Mouse (Mus musculus) lung, embryonic 16.5 days (tissue): ENCODE measurements around the gene Rbbp8nl. TPM values are rescaled to one million over a fixed set of nuclear protein-coding genes. Genes with fewer than 3 reads are reported as not detected.
A peak's percentile ranks its signal among the peaks of the same experiment; 100 is the strongest.

Experiments used
- ATAC-seq: fragments of 200-750 bp; cut with Nextera tagmentation; 2 replicates; pipeline ENCODE4 v1.8.0; 2017; ENCODE audit warnings: low read depth, mild to moderate bottlenecking, moderate library complexity
- H3K27ac ChIP-seq: fragments of 300-500 bp; sonication (generic); 2 replicates; pipeline ENCODE4 v1.5.1; 2014; ENCODE audit warnings: mild to moderate bottlenecking, control low read depth, low read length
- H3K27me3 ChIP-seq: fragments of 300-500 bp; sonication (generic); 2 replicates; pipeline ENCODE4 v1.6.1; 2014; ENCODE audit warnings: low read depth, low read length, mixed read lengths; ENCODE audit not compliant: control insufficient read depth, insufficient read depth
- H3K36me3 ChIP-seq: fragments of 300-500 bp; sonication (generic); 2 replicates; pipeline ENCODE4 v1.6.1; 2014; ENCODE audit warnings: low read length; ENCODE audit not compliant: control insufficient read depth, insufficient read depth
- H3K4me1 ChIP-seq: fragments of 300-500 bp; sonication (generic); replicated peaks from 2 replicates; pipeline ENCODE4 v1.6.1; 2014; ENCODE audit warnings: low read length, mixed read lengths; ENCODE audit not compliant: control insufficient read depth, insufficient read depth
- H3K4me2 ChIP-seq: fragments of 300-500 bp; sonication (generic); 2 replicates; pipeline ENCODE4 v1.6.1; 2014; ENCODE audit warnings: low read depth, low read length, control low read depth
- H3K4me3 ChIP-seq: fragments of 300-500 bp; sonication (generic); 2 replicates; pipeline ENCODE4 v1.5.1; 2014; ENCODE audit warnings: mild to moderate bottlenecking, low read length, control low read depth
- H3K9ac ChIP-seq: fragments of 300-500 bp; sonication (generic); 2 replicates; pipeline ENCODE4 v1.6.1; 2014; ENCODE audit warnings: low read length, control low read depth
- H3K9me3 ChIP-seq: fragments of 300-500 bp; sonication (generic); 2 replicates; pipeline ENCODE4 v1.6.1; 2016; ENCODE audit warnings: low read length; ENCODE audit not compliant: control insufficient read depth
- WGBS: fragments of 180-500 bp; shearing (Covaris S2); extraction: QIAGEN DNeasy Blood & Tissue Kit; methylation state at CpG from one replicate; pipeline ENCODE4 v1.1.7; 2014; 5-methylcytosine and 5-hydroxymethylcytosine counted together
- polyA plus RNA-seq: library from polyadenylated mRNA; unstranded; fragments of >200 nt; fragmentation: Nextera tagmentation; extraction: Ambion mirVana; gene quantifications from 2 replicates; pipeline ENCODE4 v1.2.1, GENCODE M21; 2015

Gene Rbbp8nl
- polyA plus RNA-seq, 1 experiment from 2014 or later, result 2.8 TPM

DNA sequence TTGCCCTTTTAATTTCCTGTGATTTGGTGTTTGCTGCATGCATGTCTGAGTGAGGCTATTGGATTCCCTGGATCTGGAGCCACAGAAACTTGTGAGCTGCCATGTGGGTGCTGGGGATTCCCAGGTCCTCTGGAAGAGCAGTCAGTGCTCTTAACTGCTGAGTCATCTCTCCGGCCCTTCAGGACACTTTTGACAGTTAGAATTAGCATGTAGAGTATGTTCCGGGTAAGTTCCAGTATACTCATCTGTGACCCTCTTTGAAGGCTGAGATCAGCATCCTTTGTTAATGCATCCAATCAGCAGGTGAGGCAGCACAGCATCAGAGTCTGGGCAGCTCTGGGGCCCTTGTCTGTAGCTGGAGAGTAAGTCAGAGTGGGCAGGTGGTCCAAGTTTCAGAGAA is 10.6 kb upstream of the Rbbp8nl start:
- no peaks in the 10 kb centered on the region for H3K27me3 ChIP-seq
- H3K4me3 ChIP-seq, result no peak overlapping the region
- no peak overlapping the region for H3K9ac ChIP-seq
- H3K4me2 ChIP-seq, result no peak overlapping the region
- no peaks in the 10 kb centered on the region for H3K36me3 ChIP-seq
- 0 out of 2 replicates have a peak overlapping the region, but pooled peaks have one; percentile 3 for H3K27ac ChIP-seq
- H3K9me3 ChIP-seq, result no peaks in the 10 kb centered on the region
- no peak for ATAC-seq
- H3K4me1 ChIP-seq, result peaks cover 28% of the 10 kb centered on the region
- WGBS, result 25% methylated on average over 2 of the region's 2 CpGs

DNA sequence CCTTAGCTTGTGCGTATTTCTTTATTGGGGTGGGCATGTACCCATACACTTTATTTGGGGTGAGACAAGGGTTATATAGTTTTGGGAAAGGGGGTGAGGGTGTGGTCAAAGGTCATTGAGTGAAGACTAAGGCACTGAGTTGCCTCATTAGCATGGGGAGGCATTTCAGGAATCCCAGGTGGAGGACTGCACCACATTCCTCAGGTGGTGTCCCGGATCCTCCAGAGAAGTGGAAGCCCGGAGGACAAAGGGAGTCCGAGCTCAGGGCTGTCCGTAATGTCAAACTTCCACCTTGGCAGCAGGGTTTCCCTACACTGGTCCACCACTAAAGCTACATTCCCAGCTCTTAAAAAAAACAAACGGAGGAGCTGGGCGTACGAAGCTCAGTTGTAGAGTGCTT is 3.2 kb upstream of the Rbbp8nl start:
- Histone ChIP-seq H3K9ac (no peak overlapping the region), H3K4me3 (no peak overlapping the region), H3K36me3 (no peaks in the 10 kb centered on the region), H3K27me3 (no peaks in the 10 kb centered on the region), H3K4me2 (no peak overlapping the region), H3K9me3 (no peaks in the 10 kb centered on the region), H3K27ac (peak overlapping the region; percentile 56), H3K4me1 (peaks cover 33% of the 10 kb centered on the region)
- 46% methylated on average over 8 of the region's 8 CpGs for WGBS
- ATAC-seq, result peak; percentile 13; the same call in 1 of the 2 replicates

DNA sequence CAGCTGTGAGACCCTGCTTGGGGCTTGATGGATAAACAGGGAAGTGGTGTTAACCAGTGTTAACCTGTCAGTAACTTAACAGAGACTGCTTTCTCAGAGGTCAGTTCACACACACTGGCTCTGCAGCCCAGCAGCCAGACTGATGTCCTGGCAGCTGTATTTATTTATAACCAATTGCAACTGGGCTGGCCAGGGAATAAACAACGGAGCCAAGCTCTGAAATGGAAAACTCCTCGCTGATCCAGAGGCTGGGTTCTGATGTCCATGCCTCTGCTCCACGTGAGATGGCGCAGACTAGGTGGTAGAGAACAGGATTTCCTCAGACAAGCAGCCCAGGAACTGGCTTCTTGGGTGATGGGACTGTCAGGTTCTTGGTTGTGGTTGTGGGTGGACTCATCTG is 2.3 kb upstream of the Rbbp8nl start:
- Histone ChIP-seq H3K4me2 (no peak overlapping the region), H3K9ac (peak overlapping the region; percentile 2; the same call in 1 of the 2 replicates), H3K27me3 (no peaks in the 10 kb centered on the region), H3K4me3 (no peak overlapping the region), H3K9me3 (no peaks in the 10 kb centered on the region), H3K36me3 (no peaks in the 10 kb centered on the region), H3K4me1 (peaks cover 33% of the 10 kb centered on the region), H3K27ac (peak overlapping the region; percentile 51)
- 43% methylated on average over 4 of the region's 4 CpGs for WGBS
- no peak for ATAC-seq

DNA sequence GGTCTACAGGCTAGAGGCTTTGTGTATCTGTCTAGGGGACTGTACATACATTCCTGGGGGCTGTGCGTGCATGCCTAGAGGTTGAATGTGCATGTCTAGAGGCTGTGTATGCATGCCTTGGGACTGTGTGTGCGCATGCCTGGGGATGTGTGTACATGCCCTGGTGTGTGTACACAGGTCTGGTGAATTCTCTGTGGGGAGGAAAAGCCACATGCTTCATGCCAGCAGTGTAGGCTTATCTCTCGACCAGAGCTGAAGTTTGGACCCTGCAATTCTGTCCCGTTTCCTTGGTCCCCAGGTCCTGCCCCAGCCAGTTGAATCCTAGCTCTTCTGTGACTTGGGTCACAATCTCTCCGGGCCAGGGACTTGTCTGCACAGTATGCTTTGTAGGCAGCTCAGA is 1.9 kb upstream of the Rbbp8nl start:
- ATAC-seq, result no peak
- H3K27me3 ChIP-seq, result no peaks in the 10 kb centered on the region
- no peak overlapping the region for H3K4me3 ChIP-seq
- H3K9ac ChIP-seq, result peak overlapping the region; percentile 2; the same call in 1 of the 2 replicates
- peak overlapping the region; percentile 51 for H3K27ac ChIP-seq
- no peaks in the 10 kb centered on the region for H3K9me3 ChIP-seq
- WGBS, result 49% methylated on average over 5 of the region's 5 CpGs
- H3K4me1 ChIP-seq, result peaks cover 33% of the 10 kb centered on the region
- H3K36me3 ChIP-seq, result no peaks in the 10 kb centered on the region
- H3K4me2 ChIP-seq, result no peak overlapping the region

DNA sequence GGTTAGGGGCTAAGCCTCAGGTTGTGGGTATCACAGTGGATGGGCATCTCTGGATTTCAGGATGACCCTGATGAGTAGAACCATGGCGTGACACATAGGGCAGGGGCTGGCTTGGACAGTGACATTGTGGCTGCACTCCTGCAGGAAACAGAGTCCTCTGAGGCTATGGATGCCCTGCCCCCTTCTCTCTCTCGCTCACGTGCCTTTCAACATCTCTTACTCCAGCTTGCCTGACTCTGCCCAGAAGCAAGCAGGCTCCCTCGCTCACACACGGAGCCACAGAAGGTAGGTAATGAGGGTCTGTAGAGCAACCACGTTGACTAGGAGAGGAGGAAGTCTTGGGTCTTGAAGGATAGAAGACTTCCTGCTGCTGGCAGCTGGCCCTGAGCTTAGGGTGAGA is 824 bp upstream of the Rbbp8nl start:
- Histone ChIP-seq H3K36me3 (no peaks in the 10 kb centered on the region), H3K9me3 (no peaks in the 10 kb centered on the region), H3K4me2 (no peak overlapping the region), H3K27me3 (no peaks in the 10 kb centered on the region), H3K4me1 (peaks cover 33% of the 10 kb centered on the region), H3K27ac (peak overlapping the region; percentile 76), H3K4me3 (no peak overlapping the region), H3K9ac (no peak overlapping the region; the same call in 1 of the 2 replicates)
- WGBS, result 44% methylated on average over 6 of the region's 6 CpGs
- no peak for ATAC-seq

DNA sequence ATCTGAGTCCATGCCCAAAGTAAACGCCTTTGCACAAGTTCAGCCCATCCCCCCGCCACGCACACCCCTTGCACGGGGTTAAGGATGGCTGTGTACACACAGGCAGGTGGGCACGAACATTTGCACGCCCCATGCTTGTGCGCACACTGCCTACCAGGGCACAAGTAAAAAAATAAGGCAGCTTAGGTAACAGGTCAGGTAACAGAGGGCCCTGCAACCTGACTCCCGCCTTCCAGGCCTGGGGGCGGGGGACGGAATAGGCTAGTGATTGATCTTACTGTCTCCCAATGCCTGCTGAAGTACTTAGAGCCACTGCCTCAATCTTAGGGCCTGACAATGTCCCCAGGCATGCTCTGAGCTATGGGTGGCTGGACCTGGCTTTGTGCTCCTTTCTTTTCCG is 713 bp downstream of the Rbbp8nl start:
- no peaks in the 10 kb centered on the region for H3K9me3 ChIP-seq
- 38% methylated on average over 11 of the region's 11 CpGs for WGBS
- H3K36me3 ChIP-seq, result no peaks in the 10 kb centered on the region
- H3K4me3 ChIP-seq, result peak overlapping the region; percentile 32
- ATAC-seq, result peak; percentile 16; the same call in 1 of the 2 replicates
- no peaks in the 10 kb centered on the region for H3K27me3 ChIP-seq
- peak overlapping the region; percentile 49 for H3K9ac ChIP-seq
- H3K4me1 ChIP-seq, result peaks cover 33% of the 10 kb centered on the region
- H3K4me2 ChIP-seq, result peak overlapping the region; percentile 48
- H3K27ac ChIP-seq, result peak overlapping the region; percentile 95

DNA sequence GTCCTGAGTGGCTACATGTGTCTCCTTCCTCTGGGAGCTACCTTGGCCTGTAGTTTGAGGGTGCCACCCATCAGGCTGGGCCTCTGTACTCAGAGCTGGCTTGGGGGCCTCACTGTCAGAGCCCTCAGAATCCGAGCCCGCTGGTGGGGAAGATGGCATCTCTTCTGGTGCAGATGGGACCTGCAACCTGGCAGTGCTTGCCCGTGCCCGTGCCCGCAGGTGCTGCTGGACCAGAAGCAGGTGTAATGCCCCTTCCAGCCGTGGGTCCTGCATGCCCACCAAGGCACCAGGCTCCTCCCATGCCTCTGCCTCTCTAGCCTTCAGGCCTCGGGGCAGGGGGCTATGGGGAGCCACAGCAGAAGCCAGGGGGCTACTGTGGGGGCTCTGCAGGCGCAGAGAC is 10.4 kb downstream of the Rbbp8nl start:
- H3K4me1 ChIP-seq, result peaks cover 18% of the 10 kb centered on the region
- no peak overlapping the region for H3K9ac ChIP-seq
- no peaks in the 10 kb centered on the region for H3K9me3 ChIP-seq
- H3K27ac ChIP-seq, result no peak overlapping the region
- no peak overlapping the region for H3K4me3 ChIP-seq
- 83% methylated on average over 8 of the region's 8 CpGs for WGBS
- no peak overlapping the region for H3K4me2 ChIP-seq
- no peaks in the 10 kb centered on the region for H3K27me3 ChIP-seq
- ATAC-seq, result no peak
- H3K36me3 ChIP-seq, result no peaks in the 10 kb centered on the region

DNA sequence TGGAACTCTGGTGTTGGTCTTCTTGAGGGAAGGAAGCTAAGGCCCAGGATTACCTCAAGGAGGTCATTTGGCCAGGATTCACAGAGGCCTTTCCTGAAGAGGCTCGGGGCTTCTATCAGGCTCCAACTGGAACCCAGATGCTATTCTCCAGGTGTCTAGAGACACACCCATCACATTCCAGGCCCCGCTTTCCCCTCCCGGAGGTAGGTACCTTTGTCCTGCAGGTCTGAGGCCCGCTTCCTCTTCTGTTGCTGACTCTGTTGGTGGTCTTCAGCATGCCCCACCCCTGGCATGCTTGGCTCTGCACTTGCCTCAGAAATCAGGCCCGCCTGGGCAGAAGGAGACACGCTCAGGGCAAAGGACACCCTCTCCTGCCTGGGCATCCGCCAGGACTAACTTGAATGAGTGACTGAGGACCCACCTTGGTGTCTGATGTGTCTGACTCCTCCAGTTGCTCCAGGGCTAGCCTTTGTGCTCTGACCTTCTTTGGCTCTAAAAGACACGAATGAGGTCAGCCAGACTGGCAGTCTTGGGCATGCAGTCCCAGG is 11.8 kb downstream of the Rbbp8nl start:
- Histone ChIP-seq H3K9me3 (no peaks in the 10 kb centered on the region), H3K27me3 (no peaks in the 10 kb centered on the region), H3K4me2 (no peak overlapping the region), H3K4me3 (no peak overlapping the region), H3K36me3 (no peaks in the 10 kb centered on the region), H3K27ac (peak overlapping the region; percentile 82; the same call in 1 of the 2 replicates), H3K9ac (no peak overlapping the region), H3K4me1 (peaks cover 22% of the 10 kb centered on the region)
- no peak for ATAC-seq
- 54% methylated on average over 8 of the region's 8 CpGs for WGBS

DNA sequence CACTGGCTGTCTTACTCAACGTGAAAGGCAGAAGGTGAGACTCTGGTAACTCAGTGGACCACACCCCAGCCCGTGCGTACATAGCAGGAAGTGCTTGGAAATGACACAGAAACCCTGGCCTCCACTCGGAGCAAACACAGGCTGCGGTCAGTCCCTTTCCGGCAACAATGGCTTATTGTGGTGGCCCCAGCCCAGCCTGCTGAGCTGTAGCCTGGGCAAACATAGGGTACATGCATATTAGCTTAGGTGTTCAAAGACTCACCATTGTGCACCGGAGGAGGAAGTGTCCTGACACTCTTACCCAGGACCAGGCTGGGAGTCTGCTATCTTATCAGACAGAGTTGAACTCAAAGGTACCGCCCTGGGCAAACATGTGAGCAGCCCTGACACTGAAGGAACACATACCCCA is 12.8 kb downstream of the Rbbp8nl start:
- peak overlapping the region; percentile 82 for H3K27ac ChIP-seq
- peaks cover 31% of the 10 kb centered on the region for H3K4me1 ChIP-seq
- no peaks in the 10 kb centered on the region for H3K27me3 ChIP-seq
- H3K9ac ChIP-seq, result peak overlapping the region; percentile 35
- no peak overlapping the region for H3K4me2 ChIP-seq
- ATAC-seq, result no peak
- no peaks in the 10 kb centered on the region for H3K36me3 ChIP-seq
- H3K9me3 ChIP-seq, result no peaks in the 10 kb centered on the region
- 34% methylated on average over 8 of the region's 8 CpGs for WGBS
- no peak overlapping the region for H3K4me3 ChIP-seq
